Mouse (Mus musculus) thymus, postnatal 14 days (tissue): ENCODE results near the gene Hoxc6.

Source experiments
- DNase-seq: peaks from one replicate; pipeline ENCODE4 v3.0.0; 2021

Hoxc6 gene

DNA sequence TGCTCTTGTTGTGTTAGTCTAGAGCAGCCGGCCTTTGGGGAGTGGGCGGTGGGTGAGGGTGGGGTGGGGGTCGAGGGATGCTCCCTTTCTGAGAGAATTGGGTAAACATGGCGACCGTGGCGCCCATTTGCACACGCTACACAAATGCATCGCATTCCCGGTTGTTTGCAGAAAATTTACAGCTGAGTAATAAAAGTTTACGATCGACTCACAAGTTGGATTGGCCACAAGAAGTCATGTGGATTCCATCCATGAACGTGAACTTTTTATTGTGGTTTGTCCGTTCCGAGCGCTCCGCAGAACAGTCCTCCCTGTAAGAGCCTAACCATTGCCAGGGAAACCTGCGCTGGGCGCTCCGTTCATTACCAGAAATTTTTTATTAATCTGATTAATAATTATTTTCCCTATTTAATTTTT lies at the start of gene Hoxc6:
Gene Hoxc6, plus strand, starts transcription at position 319 of the 417 bp plus-strand sequence.
- no peak for DNase-seq

DNA sequence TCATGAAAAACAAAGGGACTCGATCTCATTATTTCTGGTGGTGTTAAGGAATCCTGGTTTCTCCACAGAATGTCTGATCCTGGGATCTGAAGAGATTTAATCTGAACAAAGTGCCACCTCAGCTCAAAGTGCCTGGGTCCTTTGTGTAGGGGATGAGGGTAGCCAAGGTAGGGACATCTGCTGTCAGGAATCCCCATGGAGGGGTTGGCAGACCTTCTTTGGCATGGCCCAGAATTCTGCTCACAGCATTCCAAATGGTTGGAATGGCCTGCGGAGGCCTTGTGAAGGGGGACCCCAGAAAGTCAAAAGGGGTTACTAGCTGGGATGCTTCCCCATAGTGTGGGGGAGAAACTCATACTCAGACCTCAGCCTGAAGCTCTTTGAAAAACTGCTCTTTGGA lies 49.2 kb upstream of the Hoxc6 start:
- no peak for DNase-seq

DNA sequence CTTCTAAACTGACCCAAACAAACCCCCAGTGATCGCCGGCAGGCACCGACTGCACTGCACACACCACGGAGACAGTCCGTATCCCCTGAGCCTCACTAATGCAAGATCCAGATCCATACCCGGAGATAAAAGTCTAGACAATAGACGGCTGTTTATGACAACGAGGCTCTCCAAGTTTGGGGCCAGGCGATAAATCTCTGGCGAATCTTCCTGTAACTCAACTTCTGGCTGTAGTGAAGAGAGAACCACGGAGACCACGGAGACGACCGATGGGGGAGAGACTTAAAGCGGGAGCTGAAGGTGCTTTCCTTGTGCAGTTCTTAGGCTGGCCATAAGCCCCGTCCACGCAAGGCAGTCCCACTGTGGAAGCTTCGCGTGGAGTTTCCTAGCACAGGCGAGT lies 48.4 kb upstream of the Hoxc6 start:
- DNase-seq, result no peak

GRCm38 (mm10) chr15:102950877-102951276 lies 47.2 kb upstream of the Hoxc6 start:
- no peak for DNase-seq

- DNase-seq, result no peak
Measured at GRCm38 (mm10) chr15:102953561-102953960, 44.5 kb upstream of the Hoxc6 start.

GRCm38 (mm10) chr15:102954192-102955006 lies 43.7 kb upstream of the Hoxc6 start, which contains the start of gene Hoxc11:
Gene Hoxc11 (plus strand): TSS chr15:102954427.
- DNase-seq, result no peak

GRCm38 (mm10) chr15:102955007-102955382 lies 43.1 kb upstream of the Hoxc6 start:
- no peak for DNase-seq

- no peak for DNase-seq
Measured at GRCm38 (mm10) chr15:102955833-102956640, 42.0 kb upstream of the Hoxc6 start.

DNA sequence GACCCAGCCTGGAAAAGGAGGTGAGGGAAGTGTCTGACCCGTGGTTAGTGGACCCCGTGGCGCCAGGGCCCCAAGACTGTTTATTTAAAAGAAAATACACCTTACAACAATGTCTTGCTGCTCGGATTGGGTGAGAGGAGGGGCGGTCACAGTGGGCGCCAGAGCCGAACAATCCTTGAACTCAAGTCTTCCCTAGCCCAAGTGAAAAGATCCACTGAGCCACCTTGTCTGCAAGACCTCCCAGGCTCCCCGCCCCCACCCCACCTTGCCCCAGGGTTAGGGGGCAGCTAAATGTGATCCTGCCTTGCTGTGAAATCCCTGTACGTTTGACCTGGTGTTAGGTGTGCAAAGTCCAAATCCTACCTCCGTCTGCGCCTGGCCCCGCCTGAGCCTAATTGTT lies 41.2 kb upstream of the Hoxc6 start:
- DNase-seq, result no peak

DNA sequence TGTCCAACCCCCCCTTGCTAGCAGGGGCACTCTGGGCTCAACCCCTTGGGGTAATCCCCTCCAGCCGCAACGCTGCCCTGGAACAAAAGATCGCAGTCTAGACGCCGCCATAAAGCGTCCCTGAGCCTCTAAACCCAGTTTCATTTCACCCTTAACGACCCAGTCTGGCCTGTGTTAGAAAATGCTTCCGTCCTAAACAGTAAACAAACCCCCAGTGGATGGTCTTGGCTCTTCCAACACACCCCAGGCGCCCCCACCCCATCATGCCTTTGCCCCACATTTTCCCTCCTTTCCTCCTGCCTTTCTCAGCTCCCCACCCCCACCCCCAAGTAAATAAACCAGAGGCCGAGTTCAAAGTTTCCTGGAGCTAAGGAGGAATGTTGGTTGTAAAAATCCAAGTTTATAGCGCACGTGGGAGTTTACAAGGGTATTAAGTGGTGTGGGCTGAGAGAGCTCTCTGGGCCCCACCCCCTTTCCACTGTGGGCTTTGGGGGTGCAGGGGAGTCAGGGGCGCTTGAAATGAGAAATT lies 38.3 kb upstream of the Hoxc6 start:
- no peak for DNase-seq

- DNase-seq, result no peak
Measured at GRCm38 (mm10) chr15:102961728-102962127, 36.3 kb upstream of the Hoxc6 start.

GRCm38 (mm10) chr15:102962492-102962891 lies 35.6 kb upstream of the Hoxc6 start:
- DNase-seq, result no peak

DNA sequence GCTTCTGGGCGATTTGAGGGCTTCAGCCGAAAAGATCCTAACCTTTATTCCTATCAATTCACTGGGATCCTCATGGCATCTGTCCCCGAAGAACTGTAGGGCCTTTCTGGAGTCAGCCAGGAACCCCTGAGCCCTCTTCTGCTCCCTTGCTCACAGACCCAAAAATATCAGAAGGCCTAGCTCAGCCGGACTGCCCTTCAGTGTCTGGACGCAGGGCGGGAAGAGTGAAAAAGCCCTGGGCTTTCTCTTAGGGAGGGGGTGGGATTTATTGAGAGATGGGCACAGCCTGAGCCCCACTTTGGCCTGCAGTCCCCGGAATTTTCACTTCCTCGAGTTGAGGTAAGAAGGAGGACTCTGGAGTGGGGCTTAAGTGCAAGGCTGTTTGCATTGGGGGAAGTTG lies 34.8 kb upstream of the Hoxc6 start:
- no peak for DNase-seq

DNA sequence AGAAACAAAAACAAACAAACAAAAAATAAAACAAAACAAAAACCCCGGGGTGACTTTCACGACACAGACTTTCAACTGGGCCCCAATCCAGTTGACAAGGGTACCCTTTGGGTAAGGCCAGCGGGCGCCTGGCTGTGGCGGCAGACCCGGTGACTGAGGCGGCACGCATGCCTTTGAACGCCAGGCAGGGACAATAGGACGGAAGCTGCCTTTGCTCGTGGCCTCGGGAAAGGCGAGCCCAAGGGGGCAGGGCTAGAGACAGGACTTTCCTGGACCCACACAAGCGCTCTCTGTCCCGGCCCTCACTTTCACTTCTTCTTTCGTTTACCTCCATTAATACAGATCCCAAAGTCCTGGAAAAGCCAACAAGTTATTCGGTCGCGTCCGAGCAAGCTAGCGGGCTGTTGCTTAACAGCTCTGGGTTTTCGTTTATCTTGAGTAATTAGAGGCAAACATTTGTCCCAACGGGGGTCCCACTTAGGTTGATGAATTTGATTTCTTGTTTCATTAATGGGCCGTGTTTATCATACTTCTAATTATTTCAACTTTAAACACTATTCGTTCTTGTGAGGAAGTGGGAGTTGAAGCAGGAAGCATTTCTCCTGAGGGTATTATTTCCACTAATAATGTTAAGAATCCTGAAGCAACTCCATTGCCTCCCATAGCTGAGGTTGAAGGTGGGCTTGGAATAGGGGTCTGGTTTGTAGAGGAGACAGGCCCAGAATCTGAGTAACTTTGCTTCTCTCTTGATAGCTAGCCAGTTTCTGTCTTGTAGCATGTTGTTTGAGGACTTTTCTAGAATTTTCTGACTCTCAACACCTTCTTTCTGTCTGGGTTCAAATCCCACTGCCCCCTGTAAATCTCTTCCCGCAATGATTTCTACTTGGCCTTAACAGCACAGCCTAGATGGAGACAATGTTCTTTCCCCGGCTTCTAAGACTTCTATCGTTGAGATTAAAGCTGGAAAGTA lies 34.1 kb upstream of the Hoxc6 start:
- no peak for DNase-seq

DNA sequence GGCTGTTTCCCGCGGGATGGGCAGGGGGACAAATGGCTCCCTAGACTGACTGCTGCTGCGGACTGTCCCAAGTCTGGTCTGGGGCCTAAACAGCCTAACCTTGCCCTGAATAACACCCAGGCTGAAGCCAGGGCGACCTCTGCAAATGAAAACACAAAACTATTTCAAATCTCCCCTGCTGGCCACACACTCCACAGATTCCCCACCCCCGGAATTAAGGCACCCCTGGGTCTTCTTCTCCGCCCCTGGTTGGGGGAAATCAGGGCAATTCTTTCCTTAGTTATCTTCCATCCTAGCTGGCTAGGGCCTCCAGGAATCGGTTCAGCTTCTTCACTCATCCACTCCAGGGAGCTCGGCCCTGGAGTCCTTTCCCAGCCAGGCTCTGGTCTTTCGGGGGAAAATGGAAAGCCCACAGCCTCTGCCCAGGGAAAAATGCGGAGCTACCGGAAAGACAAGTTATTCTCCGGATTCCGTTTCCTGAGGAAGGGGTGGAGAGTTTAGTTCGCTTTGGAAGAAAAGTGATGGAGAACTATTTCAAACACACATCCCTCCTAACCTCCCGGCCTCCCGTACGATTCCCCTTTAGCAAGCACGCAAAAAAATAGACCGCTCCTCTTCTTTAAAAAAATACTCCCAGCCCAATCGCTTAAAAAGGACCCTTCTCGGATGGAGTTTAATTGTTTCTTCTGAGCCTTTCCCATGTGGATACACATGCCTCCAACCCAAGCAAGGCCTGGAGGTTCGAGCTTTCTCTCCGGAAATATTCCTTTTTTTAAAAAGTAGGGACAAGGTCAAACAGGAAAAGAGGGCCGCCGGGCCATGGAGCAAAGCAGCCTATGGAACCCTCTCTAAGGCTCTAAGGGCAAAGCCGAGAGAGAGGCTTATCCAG lies 32.8 kb upstream of the Hoxc6 start:
- DNase-seq, result no peak

DNA sequence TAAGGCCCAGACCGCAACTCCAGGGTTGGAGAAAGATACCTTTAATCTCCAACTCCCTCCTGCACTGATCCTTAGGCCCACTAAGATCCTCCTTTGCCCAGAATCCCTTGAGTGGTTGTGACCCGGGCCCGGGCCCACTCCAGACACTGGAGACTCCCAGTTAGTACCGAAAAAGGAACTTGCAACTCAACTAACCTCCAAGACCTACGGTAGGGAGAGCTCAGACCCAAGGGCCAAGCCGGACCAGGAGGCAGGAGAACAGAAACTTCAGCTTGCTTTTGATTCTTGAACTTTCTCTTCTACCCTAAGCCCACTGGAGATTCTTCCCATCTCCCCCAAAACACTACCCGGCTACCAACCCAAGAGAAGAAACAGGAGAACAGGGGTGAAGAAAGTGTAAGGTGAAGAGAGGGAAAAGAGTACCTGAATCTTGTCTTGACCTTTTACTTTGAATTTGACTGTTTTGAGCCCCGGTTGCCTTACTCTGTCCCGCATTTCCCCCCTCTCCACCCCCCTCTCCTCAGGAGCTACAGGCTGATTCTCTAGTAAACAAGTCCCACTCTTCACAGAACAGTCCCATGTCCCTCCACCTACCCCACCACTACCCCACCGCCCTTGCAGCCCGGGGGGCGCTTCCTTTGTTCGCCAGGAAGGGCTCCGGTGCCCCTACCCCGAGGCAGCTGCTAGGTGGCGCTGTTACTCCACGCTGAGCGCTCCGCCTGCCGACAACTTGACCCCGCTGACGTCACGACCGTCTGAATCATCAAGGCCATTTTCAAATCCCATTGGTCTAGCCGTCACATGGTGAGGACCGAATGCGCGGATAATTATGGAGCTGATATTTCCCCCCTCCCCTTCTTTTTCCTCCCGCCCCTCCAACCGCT lies 31.9 kb upstream of the Hoxc6 start:
- peak; percentile 62 for DNase-seq

GRCm38 (mm10) chr15:102966776-102967311 lies 31.2 kb upstream of the Hoxc6 start, which contains the start of gene Hoxc10:
Gene Hoxc10 (plus strand): TSS chr15:102966796.
- no peak for DNase-seq

- no peak for DNase-seq
Measured at GRCm38 (mm10) chr15:102967312-102967510, 30.8 kb upstream of the Hoxc6 start, which contains the start of gene Hoxc5. Gene Hoxc5 (plus strand): TSS chr15:102967443.

- no peak for DNase-seq
Measured at GRCm38 (mm10) chr15:102967511-102968397, 30.3 kb upstream of the Hoxc6 start.
